Mouse (Mus musculus) thymus, postnatal 10 days (tissue): Measurements from ENCODE around the gene Adgrv1.
"Not testable (repeated sequence)": the region's sequence is repeated elsewhere in the genome, so short reads cannot be mapped to it uniquely, and the experiment has no call there.

Source experiments
- DNase-seq, 2 experiments: peaks; one replicate each; pipeline ENCODE4 v3.0.0; 2021; ENCODE audit warnings: low spot score in 2 of 2

Adgrv1 gene

DNA sequence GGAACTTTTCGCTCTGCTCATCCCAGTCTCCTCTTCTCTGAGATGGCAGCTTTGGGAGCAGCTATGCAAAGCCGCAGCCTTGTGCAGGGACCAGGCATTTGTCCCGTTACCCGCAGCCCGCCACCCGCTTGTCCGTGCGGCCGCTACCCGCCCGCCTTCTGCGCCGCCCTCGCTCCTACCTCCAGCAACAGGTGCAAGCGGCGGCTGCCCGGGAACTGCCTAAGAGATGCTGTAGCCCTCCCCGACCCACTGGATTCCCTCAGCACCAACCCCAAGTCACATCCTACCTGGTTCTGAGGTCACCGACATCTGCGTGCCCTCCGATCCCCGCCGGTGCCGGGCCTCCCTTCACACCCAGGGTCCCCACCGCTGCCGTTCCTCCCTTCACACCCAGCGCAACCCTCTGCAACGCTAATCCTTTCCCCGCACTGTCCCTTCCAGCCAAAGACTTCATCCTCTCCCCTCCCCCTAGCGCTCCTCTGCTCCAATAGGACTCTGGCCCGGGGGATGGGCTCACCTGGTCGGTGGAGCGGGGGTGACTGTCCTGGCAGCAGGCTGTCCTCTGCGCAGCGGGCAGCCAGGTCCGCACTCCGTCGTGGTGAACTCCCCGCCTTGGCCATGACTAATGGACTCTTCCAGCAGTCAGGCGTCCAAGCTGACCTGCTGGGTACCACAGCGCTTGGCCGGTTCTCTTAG, at the start of gene Adgrv1:
Gene Adgrv1, minus strand, starts transcription at position 435 of the 696 bp plus-strand sequence.
- DNase-seq: no peak

DNA sequence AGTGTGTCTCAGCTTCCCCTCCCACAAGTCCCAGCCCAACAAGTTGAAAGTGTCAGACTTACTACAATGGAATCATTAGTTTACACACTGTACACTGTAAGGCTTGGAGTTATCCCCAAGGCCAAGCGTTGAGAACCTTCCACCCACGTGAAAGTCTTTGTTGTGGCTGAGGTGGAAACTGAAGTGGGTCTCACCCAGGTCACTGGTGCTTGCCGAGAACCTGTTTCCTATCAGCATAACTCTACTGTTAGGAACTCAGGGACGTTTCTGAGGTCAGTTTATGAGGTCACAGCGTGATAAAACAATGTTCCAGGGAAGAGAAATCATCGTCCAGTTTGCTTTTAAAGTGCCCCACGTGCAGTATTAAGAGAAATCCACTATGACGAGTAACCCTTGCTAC, 42.4 kb upstream of the Adgrv1 start:
- DNase-seq: no peak

GRCm38 (mm10) chr13:81667713-81668112, 34.8 kb upstream of the Adgrv1 start:
- no peak for DNase-seq

DNA sequence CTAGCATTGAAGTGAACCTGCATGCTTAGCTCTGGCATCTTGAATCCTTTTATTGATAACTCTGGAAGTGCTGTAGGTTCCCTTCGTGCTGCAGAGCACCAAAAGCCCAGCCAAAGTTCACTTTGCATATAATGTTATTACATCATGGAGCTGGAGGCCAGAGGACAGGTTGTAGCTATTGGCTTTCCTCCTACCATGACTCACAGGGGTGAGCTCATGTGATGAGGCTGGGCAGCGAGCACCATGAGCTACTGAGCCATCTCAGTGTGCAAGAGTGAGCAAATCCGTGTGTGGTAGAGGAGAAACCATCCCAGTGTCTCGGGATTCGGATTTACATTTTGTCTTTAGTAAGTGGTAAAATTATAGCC, 31.4 kb upstream of the Adgrv1 start:
- DNase-seq: no peak

GRCm38 (mm10) chr13:81663566-81664330, 30.8 kb upstream of the Adgrv1 start:
- DNase-seq: no peak

GRCm38 (mm10) chr13:81658053-81658752, 25.2 kb upstream of the Adgrv1 start:
- no peak for DNase-seq

DNA sequence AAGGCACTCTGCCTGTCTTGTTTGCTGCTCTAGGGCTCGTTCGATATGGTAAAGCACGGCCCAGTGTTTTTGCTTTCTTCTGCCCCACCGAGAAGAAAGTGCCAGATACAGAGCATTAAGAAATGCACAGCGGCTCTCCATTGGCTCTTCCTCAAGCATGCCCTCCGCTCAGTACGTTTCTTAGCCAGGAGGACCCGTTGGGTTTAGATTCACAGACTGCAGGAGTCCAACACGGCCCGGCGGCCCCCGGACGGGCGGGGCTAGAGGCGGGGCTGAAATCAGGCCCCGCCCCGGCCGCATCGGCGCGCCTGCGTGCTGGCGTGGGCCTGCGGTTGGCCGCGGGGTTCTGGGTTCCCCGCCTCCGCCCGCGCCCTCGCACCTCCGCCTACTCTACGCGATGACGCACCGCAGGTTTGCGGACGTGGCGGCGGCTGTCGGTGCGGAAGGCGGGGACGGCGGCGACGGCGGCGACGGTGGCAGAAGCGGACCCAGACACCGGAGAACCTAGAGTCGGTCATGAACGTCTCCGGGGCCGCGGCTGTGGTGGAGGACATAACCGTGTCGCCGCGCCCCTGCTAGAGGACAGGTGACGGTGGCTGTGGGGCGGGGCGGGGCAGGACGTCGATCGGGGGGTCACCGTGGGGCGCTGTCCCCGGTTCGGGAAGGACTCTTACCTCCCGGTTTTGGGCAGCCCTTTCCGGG, 24.5 kb upstream of the Adgrv1 start, which contains the start of gene Lysmd3:
Gene Lysmd3, plus strand, starts transcription at position 313 of the 702 bp plus-strand sequence.
- peak; percentile 85 to 88 for DNase-seq

DNA sequence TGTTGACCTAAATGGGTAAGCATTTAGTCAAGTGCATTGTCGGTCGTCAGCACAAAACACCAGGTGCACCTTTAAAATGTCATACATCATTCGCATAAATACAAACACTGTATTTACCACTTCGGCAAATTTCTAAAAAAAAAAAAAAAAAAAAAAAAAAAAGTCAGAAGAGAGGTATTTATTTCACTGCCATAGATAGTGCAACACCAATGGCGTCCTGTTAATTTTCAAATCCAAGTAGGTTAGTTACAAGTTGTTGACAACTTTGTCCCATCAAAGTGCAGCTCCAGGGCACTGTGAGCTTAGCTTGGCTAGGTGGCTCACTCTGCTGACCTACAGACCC, 24.0 kb upstream of the Adgrv1 start:
- no peak for DNase-seq

- no peak for DNase-seq
Observed at GRCm38 (mm10) chr13:81656091-81656850, 23.3 kb upstream of the Adgrv1 start.

- DNase-seq: not testable (repeated sequence)
Observed at GRCm38 (mm10) chr13:81650382-81650781, 17.4 kb upstream of the Adgrv1 start.

- no peak for DNase-seq
Observed at GRCm38 (mm10) chr13:81646348-81646747, 13.4 kb upstream of the Adgrv1 start.

- no peak for DNase-seq
Observed at GRCm38 (mm10) chr13:81644047-81644565, 11.2 kb upstream of the Adgrv1 start.

- no peak for DNase-seq
Observed at GRCm38 (mm10) chr13:81642491-81643149, 9.7 kb upstream of the Adgrv1 start.

GRCm38 (mm10) chr13:81641289-81642045, 8.5 kb upstream of the Adgrv1 start:
- DNase-seq: peak in 1 of 2 experiments; percentile 33

- no peak for DNase-seq
Observed at GRCm38 (mm10) chr13:81640881-81641280, 7.9 kb upstream of the Adgrv1 start.

DNA sequence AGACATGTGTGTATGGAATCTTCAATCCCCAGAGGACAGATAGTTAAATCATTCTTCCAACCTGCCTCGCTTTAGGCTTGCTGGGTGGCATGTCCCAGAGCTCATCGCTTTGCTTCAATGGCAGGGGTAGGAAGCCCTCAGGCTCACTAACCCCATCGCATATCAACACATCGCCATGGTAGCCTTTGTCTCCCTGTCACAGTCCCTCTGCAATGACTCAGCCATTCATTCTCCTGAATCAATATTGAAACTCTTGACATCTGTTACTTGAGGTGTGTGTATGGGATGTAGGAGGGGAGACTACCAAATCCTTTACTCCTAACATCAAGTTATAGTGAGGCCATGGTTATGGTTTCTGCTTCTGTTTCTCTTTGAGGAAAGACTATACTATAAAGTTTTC, 6.7 kb upstream of the Adgrv1 start:
- no peak for DNase-seq

DNA sequence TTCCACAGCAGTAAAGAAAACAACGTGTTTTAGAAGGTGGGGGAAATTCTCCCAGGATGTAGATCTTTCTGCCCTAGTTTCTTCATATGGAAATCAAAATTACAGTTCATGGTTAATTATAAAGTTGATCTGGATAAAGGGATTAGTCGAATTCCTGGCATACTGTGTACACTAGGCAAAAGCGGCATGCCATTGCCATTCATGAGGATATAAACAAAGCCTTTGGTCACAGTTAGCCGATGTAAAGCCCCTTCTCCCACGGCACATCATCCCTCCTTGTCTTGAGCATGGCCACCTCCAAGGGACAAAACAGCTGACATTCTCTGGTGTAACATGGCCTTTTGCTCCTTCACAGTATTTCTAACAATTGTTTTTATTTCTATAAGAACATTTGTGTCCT, 2.4 kb downstream of the Adgrv1 start:
- no peak for DNase-seq

- DNase-seq: no peak
Observed at GRCm38 (mm10) chr13:81629395-81629794, 3.6 kb downstream of the Adgrv1 start.

DNA sequence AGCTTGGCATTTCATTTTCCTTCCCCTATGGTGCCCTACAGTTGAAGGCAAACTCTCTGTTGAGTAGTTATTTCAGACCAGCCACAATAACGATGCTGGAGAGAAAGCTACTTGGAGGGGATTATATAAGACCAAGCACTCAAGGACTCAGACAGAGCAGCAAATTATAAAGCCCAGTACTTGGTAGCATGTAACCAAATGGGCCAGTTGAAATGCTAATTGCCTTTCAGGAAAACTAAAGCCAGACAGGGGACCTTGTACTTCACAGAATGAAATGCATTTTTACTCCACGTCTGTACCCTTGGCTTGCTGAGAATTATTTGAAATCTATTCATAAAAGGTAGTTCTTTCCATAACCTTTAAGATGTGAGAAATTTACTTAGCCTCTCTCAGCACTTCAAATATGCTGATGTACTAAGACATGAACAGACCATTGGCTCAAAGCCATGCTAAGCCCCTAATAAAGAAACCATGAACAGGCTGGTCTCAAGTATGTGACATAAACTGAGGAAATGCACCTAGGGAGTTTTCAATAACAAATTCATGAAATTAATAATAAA, 4.2 kb downstream of the Adgrv1 start:
- DNase-seq: no peak
